Mouse (Mus musculus) spleen, adult 2 months (tissue): ENCODE results near the gene Tnnt1.

Experiments
- CTCF ChIP-seq: fragments of 200-500 bp; IDR thresholded peaks from 2 replicates; pipeline ENCODE4 v1.5.1; 2011; ENCODE audit warnings: mild to moderate bottlenecking, inconsistent platforms; ENCODE audit not compliant: insufficient read depth, insufficient read length, insufficient replicate concordance; ENCODE audit errors: extremely low read depth
- POLR2A ChIP-seq: fragments of 200-500 bp; IDR thresholded peaks from 2 replicates; pipeline ENCODE4 v1.6.1; 2011; ENCODE audit warnings: low read depth, low read length, inconsistent platforms

GRCm38 (mm10) chr7:4557167-4557560 lies 41.0 kb upstream of the Tnnt1 start:
- no peak for TF ChIP-seq POLR2A
- no peak for TF ChIP-seq CTCF
